Mouse (Mus musculus): Measurements from ENCODE around the gene Vwa3a. TPM values are rescaled to one million over a fixed set of nuclear protein-coding genes. Genes with fewer than 3 reads are reported as not detected.

Gene Vwa3a
- total RNA-seq, 1 experiment from 2014 or later = not detected

DNA sequence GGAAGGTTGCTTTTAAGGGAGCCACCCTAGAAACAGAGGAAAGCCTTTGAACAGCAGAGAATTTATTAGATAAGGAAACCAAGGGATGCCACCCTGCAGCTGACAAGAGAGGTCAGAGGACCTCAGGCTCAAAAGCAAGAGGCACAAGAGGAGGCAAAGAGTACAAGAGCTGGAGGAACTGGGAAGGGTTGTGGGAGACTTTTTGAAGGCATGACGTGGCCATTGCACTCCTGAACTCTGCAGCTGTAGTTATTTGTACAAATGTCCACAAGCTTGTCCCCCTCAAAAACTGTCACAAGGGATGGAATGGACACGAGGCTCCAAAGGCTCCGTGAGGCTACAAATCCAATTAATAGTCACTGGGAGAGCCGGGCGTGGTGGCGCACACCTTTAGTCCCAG is 5.5 kb downstream of the Vwa3a start:
- ATAC-seq (replicated peaks; ENCODE audit: low read depth, poor library complexity, severe bottlenecking) = no peak

DNA sequence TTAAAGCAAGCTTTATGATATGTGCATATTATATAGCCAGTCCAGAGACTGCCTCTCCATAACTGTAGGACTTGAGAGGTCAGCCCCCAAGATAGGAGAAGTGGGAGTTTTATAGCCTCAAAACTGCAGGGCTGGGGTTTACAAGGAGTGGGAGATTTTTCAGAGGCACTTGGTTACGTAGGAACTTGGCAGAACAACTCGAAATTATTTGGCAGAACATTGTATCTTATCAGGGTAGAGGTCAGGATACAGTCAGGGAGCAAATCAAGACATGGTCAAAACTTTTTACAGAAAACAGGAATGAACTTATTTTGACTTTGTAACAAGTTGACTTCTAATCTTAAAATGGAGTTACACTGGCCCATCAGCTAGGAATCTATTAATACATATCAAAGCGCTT is 6.9 kb downstream of the Vwa3a start:
- no peak for ATAC-seq (replicated peaks; ENCODE audit: low read depth, poor library complexity, severe bottlenecking)

DNA sequence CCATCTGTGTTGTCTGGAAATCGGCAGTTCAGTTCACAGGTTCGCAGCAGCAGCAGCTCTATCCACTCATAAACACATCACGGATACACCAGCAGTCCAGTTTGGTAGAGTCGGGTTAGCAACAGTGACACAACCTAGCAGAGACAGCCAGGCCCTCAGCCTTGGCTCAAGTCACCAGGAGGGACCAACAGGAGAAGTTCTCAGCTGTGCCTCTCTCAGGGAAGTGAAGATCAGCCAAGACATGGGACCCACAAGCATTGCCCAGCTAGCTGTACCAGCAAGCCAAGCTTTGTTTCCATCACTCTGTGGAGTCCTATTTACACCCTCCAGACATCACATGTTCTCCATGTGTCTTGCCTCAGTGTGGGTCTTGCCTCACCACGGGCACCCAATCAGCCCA is 7.7 kb downstream of the Vwa3a start:
- ATAC-seq (replicated peaks; ENCODE audit: low read depth, poor library complexity, severe bottlenecking) = no peak

DNA sequence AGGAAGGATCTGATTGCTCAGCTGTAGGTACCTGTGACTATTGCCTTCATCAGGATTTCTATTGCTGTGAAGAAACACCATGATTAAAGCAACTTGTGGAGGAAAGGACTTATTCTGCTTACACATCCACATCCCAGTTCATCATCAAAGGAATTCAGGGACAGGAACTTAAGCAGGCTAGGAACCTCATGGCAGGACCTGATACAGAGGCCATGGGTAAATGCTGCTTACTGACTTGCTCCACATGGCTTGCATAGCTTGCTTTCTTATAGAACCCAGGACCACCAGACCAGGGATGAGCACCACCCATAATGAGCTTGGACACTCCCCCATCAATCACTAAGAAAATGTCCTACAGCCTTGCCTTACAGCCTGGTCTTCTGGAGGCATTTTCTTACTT is 9.4 kb downstream of the Vwa3a start:
- ATAC-seq (replicated peaks; ENCODE audit: low read depth, poor library complexity, severe bottlenecking) = no peak

DNA sequence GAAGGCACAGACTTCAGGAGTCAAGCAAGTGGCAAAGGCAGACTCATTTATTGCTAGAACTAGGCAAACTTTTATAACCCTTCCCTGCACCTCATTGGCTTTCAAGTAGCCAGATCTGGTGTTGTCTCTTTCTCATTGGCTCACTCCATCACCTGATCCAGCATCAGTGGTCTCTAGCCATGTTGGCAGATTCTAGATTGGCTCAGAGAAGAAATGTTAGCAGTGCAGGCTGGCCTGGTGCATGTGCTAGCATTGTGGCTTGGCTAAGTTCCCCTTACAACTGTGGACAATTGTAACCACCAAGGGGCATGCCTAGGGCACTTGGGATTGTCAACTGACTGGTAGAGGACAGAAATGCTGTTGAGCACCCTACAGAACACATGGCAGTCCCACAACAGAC is 12.2 kb downstream of the Vwa3a start:
- peak; percentile 57 for ATAC-seq (replicated peaks; ENCODE audit: low read depth, poor library complexity, severe bottlenecking)

DNA sequence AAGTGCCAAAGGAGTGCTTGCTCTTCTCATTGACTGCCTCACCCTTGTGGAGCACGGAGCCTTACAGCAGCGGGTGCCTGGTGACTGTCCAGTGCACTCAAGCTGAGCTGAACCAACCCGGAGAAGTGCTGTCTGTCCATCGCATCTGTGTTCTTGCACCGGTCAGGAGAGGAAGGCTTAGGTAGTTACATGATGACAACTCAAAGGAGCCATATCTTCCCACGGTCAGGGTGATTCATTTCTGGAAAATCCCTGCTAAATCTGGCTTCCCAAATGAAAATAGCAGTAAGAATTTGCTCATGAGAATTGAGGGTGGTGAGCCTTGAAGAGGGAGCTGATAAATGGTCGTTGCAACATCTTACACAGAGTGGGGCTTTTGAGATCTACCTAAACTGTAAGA is 12.8 kb downstream of the Vwa3a start:
- no peak for ATAC-seq (replicated peaks; ENCODE audit: low read depth, poor library complexity, severe bottlenecking)

DNA sequence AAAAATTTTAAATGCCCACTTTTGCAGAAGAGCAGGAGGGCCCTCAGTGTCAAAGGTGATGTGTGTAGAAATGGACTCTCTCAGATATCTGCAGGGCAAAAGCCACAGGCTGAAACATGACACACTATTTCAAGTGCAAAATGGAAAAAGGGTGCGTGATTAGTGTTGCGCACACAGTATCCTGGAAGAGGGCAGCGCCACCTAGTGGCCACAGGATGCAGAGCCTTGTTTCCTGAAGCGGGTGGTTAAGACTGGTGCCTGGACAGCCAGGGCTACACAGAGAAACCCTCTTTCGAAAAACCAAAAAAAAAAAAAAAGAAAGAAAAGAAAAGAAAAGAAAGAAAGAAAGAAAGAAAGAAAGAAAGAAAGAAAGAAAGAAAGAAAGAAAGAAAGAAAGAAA is 15.6 kb downstream of the Vwa3a start:
- ATAC-seq (replicated peaks; ENCODE audit: low read depth, poor library complexity, severe bottlenecking) = peak; percentile 96

DNA sequence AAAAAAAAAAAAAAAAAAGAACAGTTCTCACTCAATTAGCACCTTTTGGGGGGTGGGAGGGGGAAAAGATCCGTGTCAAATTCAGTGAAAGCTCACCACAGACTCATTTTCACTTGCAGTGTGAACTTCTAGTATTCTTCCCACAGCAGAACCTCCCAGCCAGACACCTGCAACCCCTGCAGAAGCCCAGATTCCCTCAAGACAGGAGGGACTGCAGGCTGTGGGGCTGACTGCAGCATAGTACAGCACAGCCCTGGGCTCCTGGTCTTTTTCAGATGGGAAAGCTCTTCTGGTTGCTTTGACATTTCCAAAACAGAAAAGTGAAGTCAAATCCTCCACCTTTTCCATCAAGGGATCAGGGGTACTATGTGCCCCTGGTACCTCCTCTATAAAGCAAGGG is 28.3 kb downstream of the Vwa3a start:
- ATAC-seq (replicated peaks; ENCODE audit: low read depth, poor library complexity, severe bottlenecking) = no peak

DNA sequence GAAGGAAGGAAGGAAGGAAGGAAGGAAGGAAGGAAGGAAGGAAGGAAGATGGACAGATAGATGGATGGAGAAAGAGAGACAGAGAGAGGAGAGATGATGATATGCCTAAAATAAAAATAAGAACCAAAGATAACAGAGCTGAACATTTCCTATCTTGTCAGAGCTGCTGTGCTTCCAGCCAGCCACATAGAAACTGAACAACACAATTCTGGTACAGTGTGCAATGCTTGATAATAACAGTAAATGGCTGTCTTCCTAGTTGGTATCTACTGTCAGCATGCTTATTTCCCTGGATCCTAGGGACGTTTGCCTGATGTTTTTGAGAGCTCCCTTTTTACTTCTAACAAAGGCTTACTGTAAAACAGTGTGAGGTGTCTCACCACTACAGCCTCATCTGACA is 32.3 kb downstream of the Vwa3a start:
- 0 out of 2 replicates have a peak, but pooled peaks have one; percentile 32 for ATAC-seq (replicated peaks; ENCODE audit: low read depth, poor library complexity, severe bottlenecking)

DNA sequence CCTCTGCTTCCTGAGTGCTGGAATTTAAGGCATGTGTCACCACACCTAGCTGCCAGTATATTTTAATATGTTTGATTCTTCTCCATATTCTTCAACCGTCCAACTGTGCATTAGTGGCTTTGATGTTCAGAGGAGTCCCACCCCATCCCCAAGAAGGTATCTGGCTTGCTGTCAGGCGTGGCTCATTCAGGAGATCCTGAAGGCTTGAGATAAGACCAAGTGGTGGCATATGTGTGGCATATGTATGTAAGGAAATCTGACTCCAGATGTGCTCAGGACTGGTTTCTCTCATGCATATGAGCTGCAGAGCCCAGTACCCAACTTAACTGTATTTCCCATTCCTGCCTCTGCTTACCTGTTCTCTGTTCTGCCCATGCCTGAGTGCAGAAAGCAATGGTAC is 38.9 kb downstream of the Vwa3a start:
- peak; percentile 56; the same call in 1 of the 2 replicates for ATAC-seq (replicated peaks; ENCODE audit: low read depth, poor library complexity, severe bottlenecking)

DNA sequence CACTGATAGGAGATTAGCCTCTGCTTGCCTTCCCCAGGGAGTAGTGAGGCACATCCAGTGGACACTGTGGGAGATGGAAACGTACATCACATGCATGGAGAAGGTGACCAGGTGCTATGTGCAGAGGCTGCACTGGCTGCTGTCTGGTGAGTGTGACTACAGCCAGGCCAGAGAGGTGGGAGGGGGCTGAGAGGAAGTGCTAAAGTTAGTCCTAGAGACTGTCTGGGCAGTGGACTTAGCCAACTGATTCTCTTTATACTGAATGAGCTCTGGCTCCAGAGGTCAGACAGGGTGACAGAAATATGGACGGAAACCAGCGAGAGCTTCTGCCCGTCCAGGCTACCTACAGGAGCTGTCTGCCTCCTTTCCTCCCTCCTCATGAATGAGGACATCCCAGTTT is 56.4 kb downstream of the Vwa3a start:
- ATAC-seq (replicated peaks; ENCODE audit: low read depth, poor library complexity, severe bottlenecking) = no peak

DNA sequence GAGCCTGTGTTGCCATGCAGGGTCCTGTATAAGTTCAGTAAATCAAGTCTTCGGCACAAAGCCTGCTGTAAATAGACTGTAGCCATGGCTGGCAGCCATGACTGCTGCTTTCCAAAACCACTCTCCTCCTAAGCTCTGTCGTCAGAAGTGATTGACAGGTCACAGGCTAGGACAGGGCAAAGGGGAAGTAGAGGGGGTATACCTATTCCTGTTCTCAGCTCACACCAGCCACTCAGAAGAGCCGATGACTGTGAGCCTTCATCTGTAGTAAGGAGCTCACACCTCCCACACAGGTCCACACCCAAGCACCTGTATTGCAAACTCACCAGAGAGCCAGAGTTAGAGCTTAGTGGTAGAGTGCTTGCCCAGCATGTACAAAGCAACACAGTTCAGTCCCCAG is 57.3 kb downstream of the Vwa3a start:
- ATAC-seq (replicated peaks; ENCODE audit: low read depth, poor library complexity, severe bottlenecking) = peak; percentile 42; the same call in 1 of the 2 replicates

DNA sequence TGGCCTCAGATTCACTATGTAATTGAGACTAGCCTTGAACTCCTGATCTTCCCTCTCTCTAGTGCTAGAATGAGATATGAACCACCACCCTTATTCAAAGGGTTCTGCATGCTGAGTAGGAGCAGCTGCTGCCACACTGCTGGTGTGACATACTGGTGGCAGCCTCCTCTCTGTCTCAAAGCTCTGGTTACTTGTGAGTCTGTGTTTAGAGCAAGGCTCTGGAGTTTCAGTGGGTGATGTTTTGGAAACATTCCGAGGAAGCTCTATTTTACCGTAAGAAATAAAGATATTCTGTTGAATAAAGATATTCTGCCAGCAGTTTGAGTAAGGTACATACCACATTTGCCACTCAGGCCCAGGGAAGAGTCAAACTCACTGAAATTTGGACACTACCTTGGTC is 64.2 kb downstream of the Vwa3a start:
- ATAC-seq (replicated peaks; ENCODE audit: low read depth, poor library complexity, severe bottlenecking) = no peak

DNA sequence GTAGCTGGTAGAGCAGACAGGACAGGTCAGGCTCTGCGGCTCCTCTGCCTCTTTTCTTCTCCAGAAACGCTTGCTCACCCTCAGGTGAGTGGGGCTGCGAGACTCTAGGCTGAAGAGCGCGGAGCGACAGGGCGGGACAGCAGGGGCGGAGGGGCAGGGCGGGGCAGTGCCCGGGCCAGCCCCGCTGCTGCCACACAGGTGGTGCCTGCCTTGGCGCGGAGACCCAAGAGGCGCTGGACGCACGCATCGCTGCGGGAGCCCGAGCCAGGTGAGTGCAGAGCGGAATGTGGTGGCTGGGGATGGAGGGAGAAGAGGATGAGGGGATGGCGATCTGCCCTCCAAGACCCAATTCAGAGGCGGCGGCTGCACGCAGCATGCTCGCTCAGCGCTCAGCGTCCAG is 70.6 kb downstream of the Vwa3a start:
- no peak for ATAC-seq (replicated peaks; ENCODE audit: low read depth, poor library complexity, severe bottlenecking)

DNA sequence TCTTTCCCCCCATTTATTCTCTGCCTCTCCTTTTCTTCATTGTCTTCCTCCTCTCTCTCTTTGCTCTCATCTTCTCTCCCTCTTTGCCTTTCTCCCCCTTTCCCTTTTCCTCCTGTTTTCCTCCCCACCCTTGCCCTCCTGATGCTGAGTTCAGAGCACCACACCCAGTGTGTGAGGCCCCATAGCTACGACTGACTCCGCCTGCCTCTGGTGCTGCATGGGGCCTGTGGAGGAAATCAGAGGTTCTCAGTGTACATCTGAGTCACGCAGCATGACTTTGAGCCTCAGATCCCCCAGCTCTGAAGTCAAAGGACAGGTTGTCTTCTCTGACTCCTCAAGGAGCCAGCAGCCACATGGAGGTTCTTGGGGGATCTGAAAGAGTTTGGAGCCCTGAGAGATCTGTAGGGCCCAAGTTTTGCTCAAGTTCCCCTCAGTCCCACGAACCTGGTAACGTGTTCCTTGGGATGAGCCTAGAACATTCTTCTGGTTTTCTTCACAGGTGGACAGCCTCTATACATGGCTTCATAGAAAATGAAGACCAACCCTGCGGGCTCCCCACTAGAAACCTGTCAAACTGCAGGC is 72.8 kb downstream of the Vwa3a start, which contains the start of gene Gm5737:
Gm5737 (plus strand) TSS at position 532 of the 582 bp plus-strand sequence.
- no peak for ATAC-seq (replicated peaks; ENCODE audit: low read depth, poor library complexity, severe bottlenecking)

DNA sequence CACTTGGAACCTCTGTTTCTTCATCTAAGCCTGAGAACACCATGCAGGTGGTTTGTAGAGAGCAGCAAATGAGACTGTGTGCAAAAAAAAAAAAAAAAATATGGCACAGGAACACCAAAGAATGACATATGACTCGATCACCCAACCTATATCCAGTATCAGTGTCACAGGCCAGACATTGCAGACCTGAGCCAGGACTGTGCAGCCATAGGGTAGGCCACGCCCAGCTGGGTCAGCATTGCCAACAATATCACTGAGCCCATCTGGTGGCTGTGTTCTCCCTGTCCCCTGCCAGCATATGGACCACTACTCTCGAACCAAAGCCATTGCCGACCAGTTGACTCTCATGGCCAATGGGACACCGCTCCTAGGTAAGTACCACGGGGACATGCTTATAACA is 78.4 kb downstream of the Vwa3a start:
- no peak for ATAC-seq (replicated peaks; ENCODE audit: low read depth, poor library complexity, severe bottlenecking)

DNA sequence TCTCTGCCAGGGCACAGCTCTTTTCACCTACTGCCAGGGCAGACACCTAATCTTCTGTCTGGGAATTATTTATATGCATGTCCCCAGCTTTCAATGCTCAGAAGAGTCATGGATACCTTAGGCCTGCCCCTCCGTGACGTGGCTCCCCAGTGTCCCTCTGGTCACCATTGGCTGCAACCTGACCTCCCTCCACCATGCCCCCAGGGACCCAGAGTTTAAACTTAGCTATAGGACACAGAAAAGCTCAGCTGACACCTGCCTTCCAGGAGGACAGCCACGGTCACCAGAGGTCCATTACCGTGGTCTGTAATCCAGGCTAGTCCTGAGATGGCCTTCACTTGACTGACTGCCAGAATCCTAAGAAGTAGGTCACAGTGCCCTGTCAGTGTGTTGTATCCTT is 80.3 kb downstream of the Vwa3a start:
- no peak for ATAC-seq (replicated peaks; ENCODE audit: low read depth, poor library complexity, severe bottlenecking)

DNA sequence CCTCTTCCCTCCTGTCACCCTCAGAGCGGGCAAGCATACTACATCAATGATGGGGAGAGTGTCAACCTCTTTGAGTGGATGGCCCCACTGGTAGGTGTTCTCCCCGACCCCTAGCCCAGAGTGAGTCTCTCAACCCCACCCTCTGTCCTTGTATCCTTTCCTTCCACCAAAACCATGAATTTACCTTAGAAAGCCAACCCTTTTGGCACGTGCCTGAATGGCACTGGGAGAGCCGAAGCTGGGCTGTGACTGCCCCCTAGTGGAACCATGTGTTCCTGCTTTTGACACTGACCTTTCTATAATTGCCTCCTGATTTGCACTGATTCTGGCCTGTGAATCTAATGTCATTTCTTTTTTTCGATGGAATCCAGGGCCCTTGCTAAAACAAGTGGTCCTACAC is 84.1 kb downstream of the Vwa3a start:
- peak; percentile 82 for ATAC-seq (replicated peaks; ENCODE audit: low read depth, poor library complexity, severe bottlenecking)

DNA sequence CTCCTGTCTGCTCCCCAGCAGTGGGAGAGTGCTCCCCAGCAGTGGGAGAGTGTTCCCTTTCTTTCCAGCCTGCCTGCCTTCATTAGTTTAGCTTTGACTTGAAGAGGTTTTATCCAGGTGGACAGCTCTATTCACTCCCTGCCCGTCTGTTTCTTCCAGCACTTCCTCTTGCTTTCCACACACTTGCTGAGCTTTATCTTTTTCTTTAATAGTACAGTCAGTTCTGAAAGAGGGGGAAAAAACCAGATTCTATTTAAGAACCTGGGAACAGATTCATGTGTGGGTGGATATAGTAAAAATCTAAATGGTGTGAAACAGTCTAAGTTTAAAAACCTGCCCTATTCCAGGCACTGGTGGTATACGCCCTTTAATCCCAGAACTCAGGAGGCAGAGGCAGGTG is 86.0 kb downstream of the Vwa3a start:
- ATAC-seq (replicated peaks; ENCODE audit: low read depth, poor library complexity, severe bottlenecking) = no peak

DNA sequence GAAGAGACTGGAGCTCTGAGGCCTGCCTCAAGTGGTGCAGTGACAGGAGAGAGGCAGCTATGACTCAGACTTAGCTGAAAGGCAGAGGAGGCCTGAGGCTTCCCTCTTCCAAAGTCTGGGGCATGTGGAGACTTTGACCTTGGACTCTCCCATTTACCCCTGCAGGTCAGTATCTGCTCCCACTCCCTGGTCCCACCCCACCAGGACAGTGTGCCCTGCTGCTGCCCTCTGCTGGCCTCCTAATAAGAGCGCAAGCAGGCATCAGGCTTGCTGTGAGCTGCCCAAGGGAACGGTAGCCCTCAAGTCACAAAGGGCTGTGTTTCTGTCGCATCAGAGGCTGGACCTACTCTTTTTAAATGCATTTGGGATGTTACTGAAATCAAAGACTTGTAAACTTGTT is 87.3 kb downstream of the Vwa3a start:
- peak; percentile 52 for ATAC-seq (replicated peaks; ENCODE audit: low read depth, poor library complexity, severe bottlenecking)

DNA sequence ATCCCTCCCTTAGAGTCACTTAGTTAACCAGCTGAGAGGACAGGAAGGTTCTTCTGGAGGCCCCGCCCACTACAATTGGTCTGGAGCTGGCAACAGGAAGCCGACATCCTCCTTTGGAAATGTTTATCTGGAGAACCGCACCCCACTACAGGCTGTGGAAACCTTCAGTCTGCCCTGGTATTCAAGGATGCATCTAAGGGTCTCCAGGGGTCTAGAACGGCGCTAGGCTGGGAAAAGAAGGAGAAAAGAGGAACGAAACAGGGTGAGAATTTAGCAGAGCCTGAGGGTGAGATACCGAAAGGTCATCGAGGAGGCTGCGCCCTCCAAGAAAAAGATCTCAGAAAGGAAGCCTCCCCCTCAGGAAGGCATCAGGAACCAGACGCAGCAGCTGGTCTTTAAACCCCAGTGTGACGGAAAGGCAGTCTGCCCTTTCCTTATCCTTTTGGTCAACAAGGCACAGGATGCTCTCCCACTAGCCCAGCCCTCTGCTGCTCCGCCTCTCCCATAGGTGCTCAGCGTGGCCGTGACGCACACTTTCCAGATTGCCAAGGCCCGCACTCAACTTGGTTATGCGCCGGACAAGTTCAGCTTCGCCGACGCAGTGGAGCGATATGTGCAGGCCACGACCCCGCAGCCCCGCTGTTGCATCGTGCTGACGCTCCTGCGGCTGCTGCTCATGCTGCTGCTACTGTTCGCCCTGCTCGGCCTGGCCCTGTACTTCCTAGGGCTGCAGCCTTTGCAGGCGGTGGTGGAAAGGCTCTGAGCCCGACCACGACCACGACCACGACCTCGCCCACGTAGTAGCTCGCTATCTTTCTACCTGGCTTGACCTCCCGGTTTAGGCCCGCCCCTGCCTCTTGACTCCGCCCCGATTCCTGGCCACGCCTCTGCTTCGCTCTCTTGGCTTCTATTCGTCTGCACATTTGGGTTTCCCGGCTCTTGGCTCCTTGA is 91.6 kb downstream of the Vwa3a start:
- peak; percentile 30 for ATAC-seq (replicated peaks; ENCODE audit: low read depth, poor library complexity, severe bottlenecking)

DNA sequence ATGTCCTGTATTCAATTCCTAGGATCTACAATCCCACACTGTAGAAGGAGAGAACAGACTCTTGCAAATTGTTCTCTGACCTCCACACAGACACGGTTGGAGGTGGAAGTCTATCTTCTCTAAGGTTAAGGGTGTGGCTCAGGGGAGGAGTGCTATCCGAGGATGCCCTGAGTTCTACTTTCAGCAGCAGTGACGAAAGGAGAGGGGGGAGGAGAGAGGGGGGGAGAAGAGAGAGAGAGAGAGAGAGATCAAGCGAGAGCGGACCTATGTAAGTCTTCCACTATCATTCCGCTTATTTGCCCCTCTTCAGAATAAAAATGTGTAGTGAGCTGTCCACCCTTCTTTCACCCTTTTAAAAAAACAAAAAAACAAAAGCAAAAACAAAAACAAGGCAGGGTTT is 95.3 kb downstream of the Vwa3a start:
- no peak for ATAC-seq (replicated peaks; ENCODE audit: low read depth, poor library complexity, severe bottlenecking)

Measured in common myeloid progenitor, adult 5-6 weeks (primary cell).